Mouse (Mus musculus): ENCODE data around the gene Prl. TPM values are rescaled to one million over a fixed set of nuclear protein-coding genes. Genes with fewer than 3 reads are reported as not detected.
"Not testable (repeated sequence)": the region's sequence is repeated elsewhere in the genome, so short reads cannot be mapped to it uniquely, and the experiment has no call there.

The Prl gene
- total RNA-seq (2021), result not detected
- long read RNA-seq, experiment 1, result 0 reads
- long read RNA-seq, experiment 2, result 0 reads

GRCm38 (mm10) chr13:27057270-27057669 is at the start of gene Prl:
TSS of gene Prl (plus strand) at chr13:27057570.
- DNase-seq, result no peak

GRCm38 (mm10) chr13:27026614-27027013 is 30.8 kb upstream of the Prl start:
- no peak for DNase-seq

GRCm38 (mm10) chr13:27027376-27027775 is 30.0 kb upstream of the Prl start:
- no peak for DNase-seq

GRCm38 (mm10) chr13:27028501-27029240 is 28.7 kb upstream of the Prl start:
- no peak for DNase-seq

- DNase-seq, result no peak
Measured at GRCm38 (mm10) chr13:27031101-27031852, 26.1 kb upstream of the Prl start.

- DNase-seq, result no peak
Measured at GRCm38 (mm10) chr13:27031853-27032240, 25.5 kb upstream of the Prl start.

- no peak for DNase-seq
Measured at GRCm38 (mm10) chr13:27032998-27033397, 24.4 kb upstream of the Prl start.

GRCm38 (mm10) chr13:27042185-27042584 is 15.2 kb upstream of the Prl start:
- DNase-seq, result no peak

GRCm38 (mm10) chr13:27043326-27043725 is 14.0 kb upstream of the Prl start:
- DNase-seq, result no peak

- no peak for DNase-seq
Measured at GRCm38 (mm10) chr13:27059177-27059576, 1.8 kb downstream of the Prl start.

GRCm38 (mm10) chr13:27093890-27094289 is 36.5 kb downstream of the Prl start, which contains the start of gene Prl3d1:
TSS of gene Prl3d1 (plus strand) at chr13:27094190.
- not testable (repeated sequence) for DNase-seq

Other genes with a start within 250 kb of the Prl start
- gene Prl3d1, start 36.6 kb downstream of the Prl start, total RNA-seq (2021), result not detected
- gene Prl3d2, start 64.1 kb downstream of the Prl start, total RNA-seq (2021), result not detected
- gene Prl3d3, start 99.2 kb downstream of the Prl start, total RNA-seq (2021), result not detected
- not detected for gene Prl3c1, start 139.1 kb downstream of the Prl start, total RNA-seq (2021)
- not detected for gene Prl3b1, start 184.3 kb downstream of the Prl start, total RNA-seq (2021)
- gene Prl3a1, start 201.9 kb downstream of the Prl start, total RNA-seq (2021), result not detected

All from gastrocnemius, postnatal 25 days (tissue).